Mouse (Mus musculus) embryonic facial prominence, embryonic 12.5 days (tissue): ENCODE data around the gene Gm49384. TPM values are rescaled to one million over a fixed set of nuclear protein-coding genes. Genes with fewer than 3 reads are reported as not detected.
"Not testable (repeated sequence)": the region's sequence is repeated elsewhere in the genome, so short reads cannot be mapped to it uniquely, and the experiment has no call there.

Experiments
- ATAC-seq: fragments of 200-750 bp; cut with Nextera tagmentation; 2 replicates; pipeline ENCODE4 v1.8.0; 2017; ENCODE audit not compliant: insufficient number of reproducible peaks, insufficient read depth, low FRiP score, low TSS enrichment
- H3K27ac ChIP-seq: fragments of 300-500 bp; sonication (generic); 2 replicates; pipeline ENCODE4 v1.5.1; 2016; ENCODE audit warnings: mild to moderate bottlenecking
- H3K27me3 ChIP-seq: fragments of 300-500 bp; sonication (generic); 2 replicates; pipeline ENCODE4 v1.6.1; 2016; ENCODE audit warnings: mild to moderate bottlenecking, moderate library complexity
- H3K36me3 ChIP-seq: fragments of 300-500 bp; sonication (generic); 2 replicates; pipeline ENCODE4 v1.6.1; 2016; ENCODE audit warnings: mild to moderate bottlenecking
- H3K4me1 ChIP-seq: fragments of 300-500 bp; sonication (generic); 2 replicates; pipeline ENCODE4 v1.6.1; 2016
- H3K4me2 ChIP-seq: fragments of 300-500 bp; sonication (generic); replicated peaks from 2 replicates; pipeline ENCODE4 v1.6.1; 2016; ENCODE audit warnings: mild to moderate bottlenecking, moderate library complexity
- H3K4me3 ChIP-seq: fragments of 300-500 bp; sonication (generic); 2 replicates; pipeline ENCODE4 v1.5.1; 2016; ENCODE audit warnings: mild to moderate bottlenecking
- H3K9ac ChIP-seq: fragments of 300-500 bp; sonication (generic); 2 replicates; pipeline ENCODE4 v1.6.1; 2016; ENCODE audit warnings: mild to moderate bottlenecking, moderate library complexity
- H3K9me3 ChIP-seq: fragments of 300-500 bp; sonication (generic); 2 replicates; pipeline ENCODE4 v1.6.1; 2016; ENCODE audit warnings: mild to moderate bottlenecking, moderate library complexity
- WGBS: fragments of 180-500 bp; shearing (Covaris S2); methylation state at CpG from one replicate; pipeline ENCODE4 v1.1.7; 2016; 5-methylcytosine and 5-hydroxymethylcytosine counted together
- polyA plus RNA-seq: library from polyadenylated mRNA; unstranded; fragments of >200 nt; fragmentation: Nextera tagmentation; extraction: Ambion mirVana; gene quantifications from 2 replicates; pipeline ENCODE4 v1.2.1, GENCODE M21; 2016

Gene Gm49384
- polyA plus RNA-seq, 1 experiment from 2014 or later, result 29.7 TPM

DNA sequence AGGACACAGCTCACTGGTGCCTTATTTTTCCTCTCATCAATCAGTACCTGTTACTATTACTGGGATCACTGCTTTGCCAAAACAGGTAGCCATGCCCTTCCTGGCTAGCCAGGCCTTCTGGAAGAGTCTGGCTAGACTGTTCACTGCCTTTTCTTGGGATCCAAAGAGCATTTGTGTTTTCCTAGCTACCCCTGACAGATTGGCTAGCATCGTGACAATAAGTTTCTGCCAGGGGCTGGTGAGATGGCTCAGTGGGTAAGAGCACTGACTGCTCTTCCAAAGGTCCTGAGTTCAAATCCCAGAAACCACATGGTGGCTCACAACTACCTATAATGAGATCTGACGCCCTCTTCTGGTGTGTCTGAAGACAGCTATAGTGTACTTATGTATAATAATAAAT lies 43.4 kb downstream of the Gm49384 start:
- not testable (repeated sequence) for H3K4me3 ChIP-seq, H3K9me3 ChIP-seq, H3K9ac ChIP-seq, ATAC-seq, H3K4me2 ChIP-seq, H3K27ac ChIP-seq, H3K27me3 ChIP-seq, H3K4me1 ChIP-seq
- 81% methylated on average over 2 of the region's 2 CpGs for whole genome bisulfite sequencing
- H3K36me3 ChIP-seq, result peaks cover 20% of the 10 kb centered on the region

DNA sequence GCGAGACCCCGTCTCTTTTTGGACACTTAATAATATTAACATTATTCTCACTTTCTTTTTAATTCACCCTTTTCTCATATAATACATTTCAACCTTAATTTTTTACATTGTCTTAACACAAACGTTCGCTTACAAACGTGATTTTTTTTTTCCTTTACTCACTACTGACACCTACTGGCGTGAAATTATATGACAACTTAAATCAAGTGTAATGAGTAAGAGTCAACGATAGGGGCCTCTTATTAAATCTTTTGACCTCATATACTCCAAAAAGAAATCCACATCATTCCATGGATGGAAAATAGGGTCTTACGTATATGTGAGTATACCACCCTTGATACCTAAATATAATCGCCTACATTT lies 44.5 kb downstream of the Gm49384 start:
- Histone ChIP-seq H3K9me3 (no peaks in the 10 kb centered on the region), H3K4me3 (no peak overlapping the region), H3K36me3 (peaks cover 20% of the 10 kb centered on the region), H3K4me2 (no peak overlapping the region), H3K27ac (no peak overlapping the region), H3K27me3 (no peaks in the 10 kb centered on the region), H3K9ac (no peak overlapping the region), H3K4me1 (peaks cover 4% of the 10 kb centered on the region)
- WGBS, result 5% methylated on average over 9 of the region's 9 CpGs
- ATAC-seq, result no peak

DNA sequence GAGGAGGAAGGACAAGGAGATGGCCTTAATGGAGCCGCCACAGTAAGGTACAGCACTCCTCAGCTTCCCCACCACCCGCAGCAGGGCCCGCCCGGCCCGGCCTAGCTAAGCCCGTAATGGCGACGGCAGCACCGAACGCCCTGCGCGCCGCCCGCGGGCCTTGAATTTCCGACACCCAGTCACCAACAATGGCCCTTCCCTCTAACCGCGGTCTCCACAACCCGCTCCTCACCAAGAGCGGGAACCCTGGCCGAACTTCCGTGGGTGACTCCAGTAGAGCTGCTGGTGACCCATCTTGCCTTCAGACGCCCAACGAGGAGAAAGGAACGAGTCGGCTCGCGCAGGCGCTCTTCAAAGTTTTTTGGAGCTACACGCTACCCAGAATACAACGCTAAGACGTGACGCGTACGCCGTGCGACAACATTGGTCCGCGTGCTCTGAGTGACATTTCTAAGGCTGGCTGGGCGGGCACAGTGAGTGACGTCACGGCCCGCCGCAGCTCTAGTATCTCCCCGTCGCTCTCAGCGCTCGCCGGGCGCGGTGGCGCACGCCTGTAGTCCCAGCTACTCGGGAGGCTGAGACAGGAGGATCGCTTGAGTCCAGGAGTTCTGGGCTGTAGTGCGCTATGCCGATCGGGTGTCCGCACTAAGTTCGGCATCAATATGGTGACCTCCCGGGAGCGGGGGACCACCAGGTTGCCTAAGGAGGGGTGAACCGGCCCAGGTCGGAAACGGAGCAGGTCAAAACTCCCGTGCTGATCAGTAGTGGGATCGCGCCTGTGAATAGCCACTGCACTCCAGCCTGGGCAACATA lies 45.1 kb downstream of the Gm49384 start, which contains the start of gene Rps29:
Gene Rps29, minus strand, starts transcription at position 422 of the 813 bp plus-strand sequence.
- H3K4me3 ChIP-seq, result peak within 1 kb of the TSS; percentile 75
- not testable (repeated sequence) for H3K9me3 ChIP-seq, H3K27me3 ChIP-seq, H3K4me1 ChIP-seq
- WGBS, result under 1% methylated on average over 60 of the region's 68 CpGs
- peaks cover 20% of the 10 kb centered on the region for H3K36me3 ChIP-seq
- H3K9ac ChIP-seq, result peak within 1 kb of the TSS; percentile 91
- H3K4me2 ChIP-seq, result peak within 1 kb of the TSS; percentile 71
- peak within 1 kb of the TSS; percentile 93 for H3K27ac ChIP-seq
- ATAC-seq, result peak; percentile 99

DNA sequence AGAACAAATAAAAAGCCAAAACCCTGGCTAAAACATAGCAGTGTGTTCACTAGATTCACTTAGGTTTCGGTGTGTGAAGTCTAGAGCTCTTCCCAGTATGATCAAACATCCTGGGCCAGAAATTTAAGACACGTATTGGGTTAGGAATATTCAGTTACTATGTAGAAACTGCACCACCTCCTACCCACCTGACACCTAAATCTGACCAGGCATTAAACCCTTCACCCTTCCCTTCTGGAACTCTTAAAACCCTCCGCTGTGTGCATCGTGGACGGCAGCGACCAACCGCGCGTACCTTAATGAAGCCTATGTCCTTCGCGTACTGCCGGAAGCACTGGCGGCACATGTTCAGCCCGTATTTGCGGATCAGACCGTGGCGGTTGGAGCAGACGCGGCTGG lies 45.7 kb downstream of the Gm49384 start:
- Histone ChIP-seq H3K9me3 (no peaks in the 10 kb centered on the region), H3K36me3 (peaks cover 20% of the 10 kb centered on the region), H3K4me2 (peak overlapping the region; percentile 71), H3K4me3 (peak overlapping the region; percentile 75), H3K27ac (peak overlapping the region; percentile 93), H3K4me1 (peaks cover 4% of the 10 kb centered on the region), H3K9ac (peak overlapping the region; percentile 91), H3K27me3 (no peaks in the 10 kb centered on the region)
- WGBS, result 1% methylated on average over 19 of the region's 19 CpGs
- ATAC-seq, result no peak

DNA sequence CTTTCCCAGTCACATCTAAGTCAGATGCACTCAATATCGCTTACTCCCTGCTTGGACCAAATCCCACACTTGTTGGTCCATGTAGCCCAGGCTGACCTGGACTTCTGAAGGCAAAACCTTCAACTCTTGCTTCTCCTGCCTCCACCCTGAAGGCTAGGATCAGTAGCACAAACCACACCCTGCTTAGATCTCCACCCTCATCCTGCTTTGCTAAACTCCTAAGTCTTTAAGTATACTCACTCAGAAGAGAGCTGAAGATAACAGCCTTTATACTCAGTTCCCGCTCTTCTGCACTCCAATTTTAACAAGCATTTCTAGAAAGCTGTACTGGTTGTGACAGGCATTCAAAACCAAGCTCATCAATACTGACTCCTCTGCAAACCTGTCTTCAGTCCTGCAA lies 47.0 kb downstream of the Gm49384 start:
- Histone ChIP-seq H3K27me3 (no peaks in the 10 kb centered on the region), H3K4me2 (no peak overlapping the region), H3K4me3 (no peak overlapping the region), H3K4me1 (peaks cover 4% of the 10 kb centered on the region), H3K9me3 (no peaks in the 10 kb centered on the region), H3K9ac (no peak overlapping the region), H3K27ac (no peak overlapping the region), H3K36me3 (peaks cover 20% of the 10 kb centered on the region)
- ATAC-seq, result no peak
- 97% methylated on average over 2 of the region's 2 CpGs for WGBS

DNA sequence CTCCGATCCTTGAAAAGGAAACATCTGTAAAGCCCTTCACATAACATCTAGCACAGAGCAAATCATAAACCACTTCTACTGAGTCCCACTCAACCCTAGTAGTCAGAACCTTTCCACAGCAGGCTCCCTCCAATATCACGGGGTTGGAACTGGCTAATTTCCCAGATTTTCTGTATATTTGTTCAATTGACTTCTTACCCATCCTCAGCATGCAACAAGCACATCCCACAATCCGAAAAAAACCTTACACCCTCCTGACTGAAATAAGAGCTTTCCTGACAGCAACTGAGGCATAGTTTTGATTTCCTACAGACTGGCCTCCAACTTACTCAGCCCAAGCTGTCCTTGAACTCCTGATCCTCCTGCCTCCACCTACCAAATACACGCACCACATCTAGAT lies 47.6 kb downstream of the Gm49384 start:
- no peaks in the 10 kb centered on the region for H3K9me3 ChIP-seq
- 86% methylated on average over 4 of the region's 4 CpGs for WGBS

DNA sequence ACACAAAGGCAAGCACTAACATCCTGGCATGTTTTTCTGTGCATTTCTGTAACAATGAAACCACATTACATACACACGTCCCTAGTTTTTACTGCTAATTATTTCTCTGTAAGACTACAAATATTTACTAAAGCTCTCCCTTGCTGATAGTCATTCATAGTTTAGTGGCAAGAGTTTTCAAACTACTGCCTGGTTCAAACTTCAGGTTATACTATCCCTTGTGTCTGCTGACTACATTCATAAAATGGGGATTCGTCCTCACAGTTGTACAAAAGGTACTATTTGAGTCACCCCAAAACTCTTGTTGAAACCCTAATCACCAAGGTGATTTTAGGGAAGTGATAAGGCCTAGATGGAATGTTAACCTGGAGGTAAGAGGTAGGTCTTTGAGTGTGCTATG lies 48.1 kb downstream of the Gm49384 start:
- Histone ChIP-seq H3K4me3 (no peak overlapping the region), H3K36me3 (peaks cover 20% of the 10 kb centered on the region), H3K4me1 (peaks cover 4% of the 10 kb centered on the region), H3K9ac (no peak overlapping the region), H3K27me3 (no peaks in the 10 kb centered on the region), H3K27ac (no peak overlapping the region), H3K4me2 (no peak overlapping the region), H3K9me3 (no peaks in the 10 kb centered on the region)
- 86% methylated on average over 2 of the region's 2 CpGs for WGBS
- ATAC-seq, result no peak

More for the DNA sequence above, 47.6 kb downstream of the Gm49384 start:
- Histone ChIP-seq H3K36me3 (peaks cover 20% of the 10 kb centered on the region), H3K27me3 (no peaks in the 10 kb centered on the region), H3K4me1 (peaks cover 4% of the 10 kb centered on the region), H3K4me2 (no peak overlapping the region), H3K4me3 (no peak overlapping the region), H3K9ac (no peak overlapping the region), H3K27ac (no peak overlapping the region)
- no peak for ATAC-seq

DNA sequence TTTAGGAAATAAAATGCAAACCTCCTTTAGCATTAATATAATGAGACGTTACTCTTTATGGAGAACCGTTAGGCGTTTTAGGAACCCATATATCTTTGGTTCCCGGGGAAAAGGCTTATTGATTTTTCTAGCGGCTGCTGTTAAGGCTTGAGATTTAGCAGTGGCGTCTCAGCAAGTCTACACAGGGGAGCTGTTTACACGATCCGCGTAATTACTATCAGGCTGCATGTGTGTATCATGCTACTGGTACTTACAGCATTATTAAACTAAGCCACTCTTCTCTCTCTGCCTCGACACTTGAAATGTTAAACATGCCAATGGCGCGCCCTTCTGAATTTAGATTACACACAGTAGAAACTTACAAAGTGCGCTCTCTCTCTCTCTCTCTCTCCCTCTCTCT lies 54.0 kb downstream of the Gm49384 start:
- no peak for ATAC-seq

DNA sequence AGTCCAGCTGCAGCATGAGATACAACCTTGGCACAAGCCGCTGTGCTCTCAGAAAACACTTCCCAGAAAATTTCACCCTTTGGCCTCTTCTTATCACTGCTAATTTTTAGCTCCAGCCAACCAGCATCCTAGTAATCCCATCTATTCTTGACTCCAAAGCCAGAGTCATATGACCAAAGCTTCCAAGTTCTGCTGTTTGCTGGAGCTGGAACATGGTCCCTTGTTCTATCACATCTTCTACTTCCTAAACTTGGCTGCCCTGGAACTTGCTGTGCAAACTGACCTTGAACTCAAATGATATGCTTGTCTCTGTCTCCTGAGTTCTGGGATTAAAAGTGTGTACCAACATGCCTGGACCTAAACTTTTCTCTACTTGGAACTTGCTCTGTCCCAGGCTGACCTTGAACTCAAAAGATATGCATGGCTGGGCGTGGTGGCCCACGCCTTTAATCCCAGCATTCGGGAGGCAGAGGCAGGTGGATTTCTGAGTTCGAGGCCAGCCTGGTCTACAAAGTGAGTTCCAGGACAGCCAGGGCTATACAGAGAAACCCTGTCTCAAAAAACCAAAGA lies 56.8 kb downstream of the Gm49384 start:
- no peaks in the 10 kb centered on the region for H3K4me1 ChIP-seq
- WGBS, result 89% methylated on average over 5 of the region's 5 CpGs
- H3K27me3 ChIP-seq, result no peaks in the 10 kb centered on the region
- H3K9me3 ChIP-seq, result no peaks in the 10 kb centered on the region
- H3K36me3 ChIP-seq, result no peaks in the 10 kb centered on the region
- no peak for ATAC-seq
- no peak overlapping the region for H3K27ac ChIP-seq
- H3K4me2 ChIP-seq, result no peak overlapping the region
- no peak overlapping the region for H3K4me3 ChIP-seq
- no peak overlapping the region for H3K9ac ChIP-seq

More for the DNA sequence above, 54.0 kb downstream of the Gm49384 start:
- 82% methylated on average over 13 of the region's 13 CpGs for WGBS
- Histone ChIP-seq H3K4me1 (no peaks in the 10 kb centered on the region), H3K27me3 (no peaks in the 10 kb centered on the region), H3K36me3 (no peaks in the 10 kb centered on the region), H3K27ac (no peak overlapping the region), H3K4me3 (no peak overlapping the region), H3K9me3 (no peaks in the 10 kb centered on the region), H3K9ac (no peak overlapping the region), H3K4me2 (no peak overlapping the region)

DNA sequence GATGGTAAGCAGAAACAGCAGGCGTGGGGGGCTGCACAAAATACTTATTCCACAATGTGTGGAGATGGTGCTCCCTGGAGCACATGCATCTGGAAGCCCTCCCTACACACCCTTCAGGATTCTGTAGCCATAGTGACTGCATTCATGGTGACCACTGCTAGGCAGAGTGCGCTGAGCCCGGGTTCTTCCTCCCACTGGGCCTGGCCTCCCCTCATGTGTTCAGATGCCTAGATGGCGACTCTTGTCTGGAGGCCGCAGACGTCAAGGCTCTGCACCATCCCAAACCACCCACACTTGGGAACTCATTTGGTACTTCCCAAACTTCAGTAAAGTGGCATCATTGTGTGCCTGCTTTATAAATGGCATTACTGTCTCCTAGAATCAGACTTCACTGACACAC lies 60.6 kb downstream of the Gm49384 start:
- ATAC-seq, result no peak
- Histone ChIP-seq H3K4me2 (no peak overlapping the region), H3K27me3 (no peaks in the 10 kb centered on the region), H3K4me3 (no peak overlapping the region), H3K9me3 (no peaks in the 10 kb centered on the region), H3K4me1 (no peaks in the 10 kb centered on the region), H3K9ac (no peak overlapping the region), H3K27ac (no peak overlapping the region), H3K36me3 (no peaks in the 10 kb centered on the region)
- WGBS, result 71% methylated on average over 6 of the region's 6 CpGs

DNA sequence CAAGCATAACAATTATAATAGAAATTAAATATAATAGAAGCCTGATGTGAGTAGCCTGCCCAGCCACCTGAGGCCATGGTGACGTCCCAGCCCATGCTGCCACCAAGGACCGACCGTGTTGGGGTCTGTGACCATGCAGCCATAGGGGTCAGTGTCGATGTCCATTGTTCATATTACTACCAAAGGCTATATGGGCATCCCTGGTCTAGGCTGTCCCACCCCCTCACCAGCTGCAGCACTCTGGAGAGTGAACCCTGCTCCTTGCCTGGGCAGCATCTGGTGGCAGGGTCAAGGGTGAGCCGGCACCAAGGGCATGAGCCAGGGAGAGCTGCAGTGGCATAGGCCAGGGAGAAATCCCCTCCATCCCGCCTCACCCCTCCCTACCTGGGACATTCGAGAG lies 64.2 kb downstream of the Gm49384 start:
- no peaks in the 10 kb centered on the region for H3K36me3 ChIP-seq
- no peaks in the 10 kb centered on the region for H3K27me3 ChIP-seq
- H3K4me3 ChIP-seq, result no peak overlapping the region
- no peak overlapping the region for H3K9ac ChIP-seq
- no peaks in the 10 kb centered on the region for H3K4me1 ChIP-seq
- H3K27ac ChIP-seq, result no peak overlapping the region
- no peak overlapping the region for H3K4me2 ChIP-seq
- no peak for ATAC-seq
- no peaks in the 10 kb centered on the region for H3K9me3 ChIP-seq
- WGBS, result 81% methylated on average over 7 of the region's 7 CpGs
